30 mouse cellular contexts compared by ENCODE assay signal in genomic region chr10:52407526-52407925, GRCm38 (mm10). TPM values are rescaled to one million over a fixed set of nuclear protein-coding genes. Genes with fewer than 3 reads are reported as not detected.
DNase-seq lines count a peak whose midpoint lies in the region; ATAC-seq and TF ChIP-seq lines count a peak whose summit lies in the region.
"Had no signal": no experiment of that assay in that cellular context is flagged by ENCODE, and none has a peak within 500 bp of the region (broad histone marks: within the 10 kb centered on the region; RNA-seq: fewer than 3 reads in every experiment).

No protein-coding gene starts in this region.

- H3K4me2 ChIP-seq in kidney, postnatal 0 days (ENCODE audit: low read length), result no peak overlapping the region
- H3K4me2 ChIP-seq: forebrain, embryonic 13.5 days; heart, embryonic 12.5 days; heart, embryonic 15.5 days; hindbrain, embryonic 13.5 days had no signal

- no peak for TF ChIP-seq CTCF in kidney, postnatal 0 days (IDR thresholded peaks at IDR 0.05; ENCODE audit: low read depth)

- ATAC-seq in kidney, postnatal 0 days (replicated peaks; ENCODE audit: low FRiP score, low read depth), result no peak
- ATAC-seq: activated CD4-positive, CD25-positive, alpha-beta regulatory T cell, adult 4 months; forebrain, embryonic 13.5 days; forebrain, embryonic 16.5 days; hindbrain, embryonic 16.5 days had no signal

- no peaks in the 10 kb centered on the region for H3K9me3 ChIP-seq in kidney, postnatal 0 days (replicated peaks; ENCODE audit: low read length)
- H3K9me3 ChIP-seq: forebrain, embryonic 10.5 days; forebrain, embryonic 13.5 days; heart, embryonic 12.5 days; heart, embryonic 15.5 days; hindbrain, embryonic 10.5 days; hindbrain, embryonic 13.5 days had no signal

- H3K36me3 ChIP-seq in kidney, postnatal 0 days (ENCODE audit: insufficient read depth, low read length), result no peaks in the 10 kb centered on the region
- H3K36me3 ChIP-seq: forebrain, embryonic 10.5 days; heart, embryonic 12.5 days; heart, embryonic 15.5 days; hindbrain, embryonic 10.5 days; hindbrain, embryonic 13.5 days had no signal

- H3K9ac ChIP-seq in kidney, postnatal 0 days (ENCODE audit: low read depth, low read length), result no peak overlapping the region
- H3K9ac ChIP-seq: forebrain, embryonic 13.5 days; heart, embryonic 12.5 days; heart, embryonic 15.5 days; hindbrain, embryonic 13.5 days had no signal

- H3K27me3 ChIP-seq in kidney, postnatal 0 days (ENCODE audit: insufficient read depth, low read length), result no peaks in the 10 kb centered on the region
- H3K27me3 ChIP-seq: forebrain, embryonic 13.5 days; heart, embryonic 12.5 days; heart, embryonic 15.5 days; hindbrain, embryonic 13.5 days had no signal

- H3K4me1 ChIP-seq in kidney, postnatal 0 days (replicated peaks; ENCODE audit: insufficient read depth, low read length), result no peaks in the 10 kb centered on the region
- H3K4me1 ChIP-seq: forebrain, embryonic 10.5 days; forebrain, embryonic 13.5 days; heart, embryonic 12.5 days; heart, embryonic 15.5 days; hindbrain, embryonic 10.5 days; hindbrain, embryonic 13.5 days had no signal

- H3K27ac ChIP-seq in kidney, postnatal 0 days, result peak overlapping the region; percentile 10; the same call in 1 of the 2 replicates
- H3K27ac ChIP-seq: forebrain, embryonic 10.5 days; forebrain, embryonic 13.5 days; gastrocnemius, adult 2 months; heart, embryonic 15.5 days; hindbrain, embryonic 10.5 days; hindbrain, embryonic 13.5 days had no signal

- no peak overlapping the region for H3K4me3 ChIP-seq in kidney, postnatal 0 days (replicated peaks; ENCODE audit: low read depth, low read length)
- H3K4me3 ChIP-seq: forebrain, embryonic 10.5 days; forebrain, embryonic 13.5 days; gastrocnemius, adult 2 months; heart, embryonic 12.5 days; heart, embryonic 15.5 days; hindbrain, embryonic 10.5 days; hindbrain, embryonic 13.5 days had no signal

- DNase-seq in kidney, adult 11 months, result peak; percentile 44
- DNase-seq in kidney, postnatal 10 days, result no peak
- DNase-seq in kidney, adult 8-10 months, result peak; percentile 45 to 67
- DNase-seq in kidney, postnatal 25 days, result no peak
- DNase-seq in kidney, postnatal 0 days (ENCODE audit: low spot score), result no peak
- no peak for DNase-seq in frontal cortex, adult 2 months (ENCODE audit: extremely low spot score in 1 of 2, low spot score in 1 of 2)
- DNase-seq: adrenal gland, adult 8-10 months; adrenal gland, postnatal 25 days; cerebellum, adult 11-12 months; cerebellum, adult 8-10 months; cerebellum, postnatal 10 days; cerebellum, postnatal 36 days; gastrocnemius, adult 2 months; gastrocnemius, postnatal 14 days; heart, adult 18-20 months; heart, postnatal 10 days; heart, postnatal 36 days had no signal

- 78% methylated on average over 2 of the region's 2 CpGs for WGBS in kidney, postnatal 0 days

RNA-seq across cellular contexts. Expression of gene Nus1, which starts 9.8 kb away (rescaled TPM):
- 24.0 and 24.1 TPM in 2 replicates for polyA plus RNA-seq in kidney, postnatal 0 days (2015; fragmentation: Nextera tagmentation; extraction: Ambion mirVana)
- 32.9 and 35.1 TPM in 2 replicates for polyA plus RNA-seq in frontal cortex, adult 2 months (2012; rRNA removed)

RNA-seq across cellular contexts. Expression of gene Nepn, which starts 18.8 kb away (rescaled TPM):
- 2.1 and 2.4 TPM in 2 replicates for polyA plus RNA-seq in kidney, postnatal 0 days (2015; fragmentation: Nextera tagmentation; extraction: Ambion mirVana)
- polyA plus RNA-seq in frontal cortex, adult 2 months (2012; rRNA removed), result 0.11 and 0.12 TPM in 2 replicates
- polyA plus RNA-seq: activated CD4-positive, CD25-positive, alpha-beta regulatory T cell, adult 4 months; embryonic facial prominence, embryonic 11.5 days; embryonic facial prominence, embryonic 14.5 days; forebrain, embryonic 10.5 days; forebrain, embryonic 13.5 days; forebrain, embryonic 16.5 days; heart, embryonic 12.5 days; heart, embryonic 15.5 days; hindbrain, embryonic 10.5 days; hindbrain, embryonic 13.5 days; hindbrain, embryonic 16.5 days had no signal

RNA-seq across cellular contexts. Expression of gene Gopc, which starts 25.6 kb away (rescaled TPM):
- 18.5 and 18.8 TPM in 2 replicates for polyA plus RNA-seq in kidney, postnatal 0 days (2015; fragmentation: Nextera tagmentation; extraction: Ambion mirVana)
- polyA plus RNA-seq in frontal cortex, adult 2 months (2012; rRNA removed), result 25.0 and 25.1 TPM in 2 replicates

RNA-seq across cellular contexts. Expression of gene Gm26741, which starts 49.0 kb away (rescaled TPM):
- polyA plus RNA-seq in kidney, postnatal 0 days (2015; fragmentation: Nextera tagmentation; extraction: Ambion mirVana), result not detected in 2 replicates
- not detected in 2 replicates for polyA plus RNA-seq in frontal cortex, adult 2 months (2012; rRNA removed)
- polyA plus RNA-seq: activated CD4-positive, CD25-positive, alpha-beta regulatory T cell, adult 4 months; brain, embryonic 14.5 days; cortical plate, adult 2 months; embryonic facial prominence, embryonic 11.5 days; embryonic facial prominence, embryonic 14.5 days; forebrain, embryonic 10.5 days; forebrain, embryonic 13.5 days; forebrain, embryonic 16.5 days; heart, embryonic 12.5 days; heart, embryonic 15.5 days; hindbrain, embryonic 10.5 days; hindbrain, embryonic 13.5 days; hindbrain, embryonic 16.5 days had no signal

Comparison
In these comparisons a context has a peak if more than half of its experiments do, and no peak if none do; other contexts are left out.
1. DNase-seq: peak in kidney, adult 11 months (single experiment) and kidney, adult 8-10 months (2 of 2); none in kidney, postnatal 10 days (single experiment), kidney, postnatal 25 days (0 of 2), kidney, postnatal 0 days (single experiment) and frontal cortex, adult 2 months (0 of 2).